Mouse (Mus musculus) thymus, postnatal 14 days (tissue): Measurements from ENCODE around the gene Daw1.

Source experiments
- DNase-seq: peaks from one replicate; pipeline ENCODE4 v3.0.0; 2021

Gene Daw1

GRCm38 (mm10) chr1:83218260-83218659, 58.7 kb downstream of the Daw1 start:
- no peak for DNase-seq

GRCm38 (mm10) chr1:83223072-83223471, 63.5 kb downstream of the Daw1 start:
- no peak for DNase-seq

GRCm38 (mm10) chr1:83224423-83224960, 64.9 kb downstream of the Daw1 start:
- DNase-seq: no peak

- no peak for DNase-seq
Measured at GRCm38 (mm10) chr1:83227946-83228345, 68.4 kb downstream of the Daw1 start.

- DNase-seq: no peak
Measured at GRCm38 (mm10) chr1:83248235-83248746, 88.7 kb downstream of the Daw1 start.

GRCm38 (mm10) chr1:83251746-83252145, 92.2 kb downstream of the Daw1 start:
- DNase-seq: no peak
